Mouse (Mus musculus): ENCODE results near the gene Atp2a2.

GRCm38 (mm10) chr5:122498046-122498445 lies 4.0 kb downstream of the Atp2a2 start:
- TF ChIP-seq CTCF (IDR thresholded peaks at IDR 0.05; ENCODE audit: low read depth) (no peak), EP300 (IDR thresholded peaks at IDR 0.05; ENCODE audit: low read depth) (no peak)

Measured in heart, postnatal 0 days (tissue).